Mouse (Mus musculus) limb, embryonic 14.5 days (tissue): ENCODE measurements around the gene Pcbp3. TPM values are rescaled to one million over a fixed set of nuclear protein-coding genes. Genes with fewer than 3 reads are reported as not detected.

ENCODE experiments used
- ATAC-seq: fragments of 200-750 bp; cut with Nextera tagmentation; 2 replicates; pipeline ENCODE4 v1.8.0; 2017; ENCODE audit warnings: low read depth, moderate number of reproducible peaks, moderate TSS enrichment; ENCODE audit not compliant: low FRiP score
- DNase-seq: peaks from one replicate; pipeline ENCODE4 v3.0.0-alpha.2; 2015; ENCODE audit warnings: low spot score
- H3K27ac ChIP-seq: fragments of 300-500 bp; sonication (generic); replicated peaks from 2 replicates; pipeline ENCODE4 v1.5.1; 2014; ENCODE audit warnings: low read depth, mild to moderate bottlenecking, low read length, moderate library complexity, mixed read lengths
- H3K27me3 ChIP-seq: fragments of 300-500 bp; sonication (generic); 2 replicates; pipeline ENCODE4 v1.6.1; 2014; ENCODE audit warnings: low read length, mixed read lengths; ENCODE audit not compliant: control insufficient read depth, insufficient read depth
- H3K36me3 ChIP-seq: fragments of 300-500 bp; sonication (generic); 2 replicates; pipeline ENCODE4 v1.6.1; 2014; ENCODE audit warnings: mild to moderate bottlenecking, low read length, moderate library complexity, mixed read lengths; ENCODE audit not compliant: control insufficient read depth, insufficient read depth
- H3K4me1 ChIP-seq: fragments of 300-500 bp; sonication (generic); 2 replicates; pipeline ENCODE4 v1.6.1; 2014; ENCODE audit warnings: antibody characterized with exemption, low read length, mixed read lengths; ENCODE audit not compliant: control insufficient read depth, insufficient read depth
- H3K4me2 ChIP-seq: fragments of 300-500 bp; sonication (generic); replicated peaks from 2 replicates; pipeline ENCODE4 v1.6.1; 2014; ENCODE audit warnings: low read depth, mild to moderate bottlenecking, low read length, moderate library complexity; ENCODE audit not compliant: severe bottlenecking
- H3K4me3 ChIP-seq: fragments of 300-500 bp; sonication (generic); replicated peaks from 2 replicates; pipeline ENCODE4 v1.5.1; 2014; ENCODE audit warnings: low read length
- H3K9ac ChIP-seq: fragments of 300-500 bp; sonication (generic); 2 replicates; pipeline ENCODE4 v1.6.1; 2014; ENCODE audit warnings: mild to moderate bottlenecking, low read depth, low read length, moderate library complexity; ENCODE audit not compliant: severe bottlenecking
- H3K9me3 ChIP-seq: fragments of 300-500 bp; sonication (generic); 2 replicates; pipeline ENCODE4 v1.6.1; 2016; ENCODE audit warnings: low read length; ENCODE audit not compliant: control insufficient read depth
- POLR2A ChIP-seq: fragments of 200-500 bp; IDR thresholded peaks from 2 replicates; pipeline ENCODE4 v1.8.0; 2012; ENCODE audit warnings: inconsistent platforms, mild to moderate bottlenecking, moderate library complexity, borderline replicate concordance; ENCODE audit not compliant: insufficient read depth, insufficient read length; ENCODE audit errors: extremely low read depth
- WGBS: fragments of 180-500 bp; shearing (Covaris S2); extraction: QIAGEN DNeasy Blood & Tissue Kit; methylation state at CpG from one replicate; pipeline ENCODE4 v1.1.7; 2014; 5-methylcytosine and 5-hydroxymethylcytosine counted together
- polyA plus RNA-seq, 2 experiments: library from polyadenylated mRNA; depleted of rRNA in 1 of 2; stranded (reverse) in 1 of 2; unstranded in 1 of 2; fragments of >200 nt; fragmentation: Nextera tagmentation in 1 of 2; extraction: Ambion mirVana in 1 of 2; gene quantifications; 2 replicates each; pipeline versions ENCODE4 v1.2.1 to v1.2.3; 2012 to 2014

Pcbp3 gene
- polyA plus RNA-seq, 2 experiments = 11.5 to 16.4 TPM

DNA sequence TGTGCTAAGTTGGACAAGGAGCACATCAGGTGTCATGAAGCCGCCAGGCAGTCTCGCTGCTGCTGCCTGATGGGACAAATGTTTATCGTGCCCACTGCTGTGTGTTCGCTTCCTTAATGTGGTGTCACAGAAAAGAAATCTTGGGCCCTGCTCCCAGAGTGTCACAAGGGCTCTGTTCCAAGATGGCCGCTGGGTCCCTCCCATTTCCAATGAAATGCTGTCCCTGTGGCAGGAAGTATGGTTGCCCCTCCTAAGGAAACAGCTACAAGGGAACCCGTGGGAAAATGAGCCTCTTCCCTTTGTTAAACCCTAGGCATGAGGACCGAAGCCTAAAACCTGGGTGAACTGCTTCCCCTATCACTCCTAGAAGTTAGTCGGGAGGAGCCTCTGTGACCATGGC lies 146.9 kb downstream of the Pcbp3 start:
- no peak for ATAC-seq
- Histone ChIP-seq H3K27me3 (no peaks in the 10 kb centered on the region), H3K4me3 (no peak overlapping the region), H3K27ac (no peak overlapping the region), H3K4me1 (no peaks in the 10 kb centered on the region), H3K36me3 (no peaks in the 10 kb centered on the region), H3K9me3 (no peaks in the 10 kb centered on the region), H3K9ac (no peak overlapping the region), H3K4me2 (no peak overlapping the region)
- no peak for DNase-seq
- no peak for TF ChIP-seq POLR2A
- WGBS = 84% methylated on average over 8 of the region's 8 CpGs

DNA sequence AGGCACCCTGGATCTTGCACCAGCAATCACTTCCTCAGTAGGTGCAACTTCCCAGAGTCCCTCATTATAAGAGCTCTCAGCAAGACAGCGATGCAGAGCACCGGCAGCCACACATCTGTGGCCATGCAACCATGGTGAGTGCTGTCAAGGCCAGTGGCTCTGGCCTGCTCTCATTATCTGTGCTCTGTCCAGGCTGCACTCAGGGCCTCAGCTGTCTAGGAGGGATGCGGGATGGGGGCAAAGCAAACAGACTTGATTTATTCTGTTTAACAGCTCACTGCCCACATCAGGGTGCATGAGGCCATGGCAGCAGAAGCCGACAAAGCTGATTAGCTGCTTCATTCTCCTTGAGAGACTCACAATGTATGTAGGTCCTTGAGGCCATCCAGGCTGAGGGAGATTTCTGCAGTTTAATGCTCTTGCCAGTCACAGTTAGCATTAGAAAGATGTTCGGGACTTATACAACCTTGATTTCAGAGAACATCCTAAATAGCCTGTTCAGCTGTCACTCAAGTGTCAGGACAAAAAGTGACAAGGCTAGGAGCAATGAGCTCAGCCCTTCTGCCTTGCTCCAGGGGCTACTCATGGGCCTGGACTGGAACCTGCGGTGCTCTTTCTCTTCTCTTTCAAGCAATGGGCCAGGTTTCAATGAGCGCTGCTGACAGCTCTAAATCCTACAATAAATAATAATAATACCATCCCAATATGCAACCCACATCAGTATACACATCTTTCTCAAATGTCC lies 151.6 kb downstream of the Pcbp3 start:
- Histone ChIP-seq H3K27ac (no peak overlapping the region), H3K4me2 (no peak overlapping the region), H3K4me1 (no peaks in the 10 kb centered on the region), H3K4me3 (no peak overlapping the region), H3K9ac (no peak overlapping the region), H3K9me3 (no peaks in the 10 kb centered on the region), H3K36me3 (no peaks in the 10 kb centered on the region), H3K27me3 (no peaks in the 10 kb centered on the region)
- no peak for TF ChIP-seq POLR2A
- DNase-seq (no peak), ATAC-seq (no peak)
- WGBS = 66% methylated on average over 7 of the region's 7 CpGs

DNA sequence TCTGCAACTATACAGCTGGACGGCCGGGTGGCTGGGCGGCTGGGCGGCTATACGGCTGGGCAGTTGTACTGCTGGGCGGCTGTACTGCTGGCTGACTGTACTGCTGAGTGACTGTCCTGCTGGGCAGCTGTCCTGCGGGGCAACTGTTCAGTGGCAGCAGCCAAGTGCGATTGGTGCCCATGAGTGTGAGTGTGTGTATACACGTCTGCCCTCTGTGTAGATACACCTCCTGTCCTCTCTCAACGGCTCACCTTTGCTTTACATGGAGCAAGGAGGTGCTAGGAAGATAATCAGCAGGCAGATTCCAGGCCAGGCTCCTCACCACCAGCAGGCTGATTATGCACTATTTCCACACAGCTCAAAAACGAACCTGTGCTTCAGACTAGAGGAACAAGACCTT lies 152.2 kb downstream of the Pcbp3 start:
- Histone ChIP-seq H3K9ac (no peak overlapping the region), H3K4me2 (no peak overlapping the region), H3K36me3 (no peaks in the 10 kb centered on the region), H3K27ac (no peak overlapping the region), H3K9me3 (no peaks in the 10 kb centered on the region), H3K4me1 (no peaks in the 10 kb centered on the region), H3K4me3 (no peak overlapping the region), H3K27me3 (no peaks in the 10 kb centered on the region)
- 89% methylated on average over 11 of the region's 11 CpGs for WGBS
- ATAC-seq (no peak), DNase-seq (no peak)
- TF ChIP-seq POLR2A = no peak

DNA sequence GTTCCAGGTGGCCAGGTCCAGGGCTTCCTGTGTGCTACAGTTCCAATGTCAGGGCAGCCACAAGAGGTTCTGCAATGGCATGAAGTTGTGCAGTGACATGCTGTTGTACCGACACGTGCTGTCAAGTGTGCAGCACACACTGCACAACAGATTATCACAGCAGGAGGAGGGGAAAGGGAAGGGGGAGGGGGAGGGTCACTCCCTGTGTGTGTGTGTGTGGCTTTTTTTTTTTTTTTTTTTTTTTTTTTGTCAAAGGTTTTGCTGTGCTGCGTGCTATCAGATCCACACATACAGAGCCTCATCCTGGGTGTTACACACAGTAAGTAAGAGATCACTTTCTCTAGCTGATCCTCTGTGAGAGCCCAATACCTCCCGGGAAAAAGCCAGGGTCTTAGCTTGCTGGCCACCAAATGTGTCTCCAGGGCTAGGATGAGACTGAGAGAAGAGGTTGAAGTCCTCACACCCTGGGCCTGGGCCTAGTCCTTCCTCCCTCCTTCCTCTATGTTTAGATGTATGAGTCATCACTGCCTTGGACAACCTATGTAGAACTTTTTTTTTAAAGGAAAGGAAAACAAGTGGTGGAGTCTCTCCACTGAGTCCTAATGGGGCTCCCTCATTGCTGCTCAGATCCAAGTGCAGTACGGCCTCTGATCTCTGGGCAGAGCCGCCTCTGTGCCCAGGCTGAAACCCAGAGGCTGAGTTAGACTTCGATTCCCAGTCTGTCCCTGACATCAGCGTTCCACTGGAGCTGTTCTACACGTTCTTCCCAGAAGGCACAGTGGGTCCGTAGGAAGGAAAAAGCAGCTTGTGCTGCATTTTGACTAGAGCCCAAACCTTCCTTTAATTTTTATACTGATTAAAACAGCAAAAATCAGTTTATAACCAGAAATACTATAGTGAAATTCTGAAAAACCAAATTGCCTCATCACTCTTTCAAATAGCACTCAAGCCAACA lies 153.0 kb downstream of the Pcbp3 start:
- no peak overlapping the region for H3K4me3 ChIP-seq
- DNase-seq = no peak
- ATAC-seq = no peak
- no peak overlapping the region for H3K27ac ChIP-seq
- 82% methylated on average over 10 of the region's 10 CpGs for WGBS
- no peaks in the 10 kb centered on the region for H3K36me3 ChIP-seq
- no peak overlapping the region for H3K4me2 ChIP-seq
- no peak for TF ChIP-seq POLR2A
- H3K4me1 ChIP-seq = no peaks in the 10 kb centered on the region
- no peak overlapping the region for H3K9ac ChIP-seq
- no peaks in the 10 kb centered on the region for H3K9me3 ChIP-seq
- H3K27me3 ChIP-seq = no peaks in the 10 kb centered on the region

DNA sequence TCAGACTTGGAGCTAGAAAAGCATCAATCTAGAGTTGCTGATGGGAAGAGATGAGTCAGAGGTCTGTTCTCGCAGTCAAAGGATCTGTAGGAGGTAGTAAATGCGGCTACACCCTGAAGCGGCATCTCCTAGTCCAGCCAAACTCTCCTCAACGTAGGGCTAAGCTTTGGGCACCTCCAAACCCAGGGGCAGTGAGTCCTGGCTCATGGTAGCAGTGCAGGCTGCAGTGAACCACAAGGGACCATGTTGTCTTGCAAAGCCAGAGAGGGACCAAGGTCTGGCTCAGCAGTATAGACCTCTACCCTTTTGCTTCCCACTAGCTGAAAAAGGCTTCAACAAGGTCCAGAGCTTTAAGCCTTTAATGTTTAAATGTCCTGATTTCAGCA lies 159.2 kb downstream of the Pcbp3 start:
- Histone ChIP-seq H3K27ac (no peak overlapping the region), H3K36me3 (peaks cover 1% of the 10 kb centered on the region), H3K4me3 (no peak overlapping the region), H3K9ac (no peak overlapping the region), H3K4me1 (no peaks in the 10 kb centered on the region), H3K27me3 (no peaks in the 10 kb centered on the region), H3K9me3 (no peaks in the 10 kb centered on the region), H3K4me2 (no peak overlapping the region)
- DNase-seq = no peak
- no peak for TF ChIP-seq POLR2A
- ATAC-seq = no peak
- 81% methylated on average over 4 of the region's 4 CpGs for WGBS
